Mouse (Mus musculus) MEL (cell line): Measurements from ENCODE around the gene Atxn7l1.

Experiments
- CTCF ChIP-seq, 3 experiments: IDR thresholded peaks in 2 of 3; conservative IDR thresholded peaks in 1 of 3; 2 replicates each; pipeline ENCODE4 v1.5.1; 2011 to 2012; ENCODE audit warnings: low read length in 3 of 3, low read depth in 2 of 3, mild to moderate bottlenecking in 2 of 3, improper control_type of control experiment in 1 of 3, inconsistent platforms in 1 of 3, mixed read lengths in 1 of 3, moderate library complexity in 1 of 3; ENCODE audit not compliant: control insufficient read depth in 1 of 3, insufficient read depth in 1 of 3, poor library complexity in 1 of 3, severe bottlenecking in 1 of 3
- GABPA ChIP-seq: IDR thresholded peaks from 2 replicates; pipeline ENCODE4 v1.6.1; 2012; ENCODE audit warnings: low read depth, mild to moderate bottlenecking, inconsistent platforms, low read length, improper control_type of control experiment, moderate library complexity
- MAX ChIP-seq: IDR thresholded peaks from 2 replicates; pipeline ENCODE4 v1.6.1; 2011; ENCODE audit warnings: low read length, improper control_type of control experiment
- RCOR1 ChIP-seq: IDR thresholded peaks from 2 replicates; pipeline ENCODE4 v1.6.1; 2012; ENCODE audit warnings: low read depth, mild to moderate bottlenecking, inconsistent platforms, low read length, improper control_type of control experiment
- TAL1 ChIP-seq: IDR thresholded peaks from 2 replicates; pipeline ENCODE4 v1.6.1; 2012; ENCODE audit warnings: mild to moderate bottlenecking, inconsistent platforms, low read length, moderate library complexity, mixed read lengths
- ZKSCAN1 ChIP-seq: IDR thresholded peaks from 2 replicates; pipeline ENCODE4 v1.6.1; 2012; ENCODE audit warnings: low read depth, mild to moderate bottlenecking, inconsistent platforms, low read length, improper control_type of control experiment, moderate library complexity

DNA sequence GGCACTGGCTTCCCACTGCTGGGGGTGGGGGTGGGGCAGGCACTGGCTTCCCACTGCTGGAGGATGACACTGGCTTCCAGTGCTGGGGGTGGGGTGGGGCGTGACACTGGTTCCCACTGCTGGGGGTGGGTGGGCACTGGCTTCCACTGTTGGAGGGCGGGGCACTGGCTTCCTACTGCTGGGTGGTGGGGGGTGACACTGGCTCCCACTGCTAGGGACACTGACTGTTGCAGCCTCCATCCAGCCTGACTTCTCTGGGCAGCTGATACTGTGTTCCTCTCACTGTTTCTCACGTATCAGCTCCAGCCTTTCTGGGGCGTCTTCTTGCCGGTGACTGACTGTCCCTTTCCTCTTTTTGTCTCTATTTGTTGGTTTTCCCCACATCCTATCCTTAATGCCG, 53.6 kb downstream of the Atxn7l1 start:
- TF ChIP-seq TAL1 (no peak), GABPA (no peak), RCOR1 (no peak), CTCF (IDR thresholded peaks at IDR 0.05 in 2 of 3, conservative IDR thresholded peaks at IDR 0.05 in 1 of 3; ENCODE audit: control insufficient read depth in 1 of 3, insufficient read depth in 1 of 3, low read depth in 2 of 3, low read length in 3 of 3, poor library complexity in 1 of 3, severe bottlenecking in 1 of 3) (0 out of 6 replicates have a peak, but pooled peaks of 1 of the 3 experiments have one; percentile 3), MAX (no peak), ZKSCAN1 (no peak)
